16 mouse cellular contexts compared by ENCODE assay signal in the genomic region with DNA sequence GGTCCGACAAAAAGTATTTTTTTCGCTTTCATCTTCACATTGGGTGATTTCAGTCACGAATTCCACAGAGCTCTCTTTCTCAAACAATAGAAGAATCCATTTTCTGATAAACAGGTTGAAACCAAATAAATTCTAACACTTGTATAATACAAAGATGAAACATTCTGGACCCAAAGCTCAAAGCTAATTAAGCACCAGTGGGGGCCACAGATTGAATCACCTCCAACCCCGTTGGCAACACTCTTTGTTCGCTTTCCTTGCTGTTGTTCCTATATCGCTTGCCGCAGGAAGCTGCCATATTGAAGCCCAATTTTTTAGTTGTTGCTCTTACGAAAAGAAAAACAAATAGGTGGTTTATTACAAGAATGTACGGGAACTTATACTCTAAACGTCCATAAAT.
"Had no signal": no experiment of that assay in that cellular context is flagged by ENCODE, and none has a peak within 500 bp of the region (broad histone marks: within the 10 kb centered on the region; RNA-seq: fewer than 3 reads in every experiment).

No protein-coding gene starts in this region.

- H3K4me2 ChIP-seq: neural tube, embryonic 13.5 days; neural tube, embryonic 15.5 days; stomach, embryonic 15.5 days had no signal

- H3K4me1 ChIP-seq: neural tube, embryonic 13.5 days; neural tube, embryonic 15.5 days; stomach, embryonic 15.5 days had no signal

- DNase-seq: retina, postnatal 1 day; right cerebral cortex, adult 18-20 months; right cerebral cortex, postnatal 14 days; right cerebral cortex, postnatal 25 days; right cerebral cortex, postnatal 4 days; spleen, adult 18-20 months; thymus, adult 18-20 months; thymus, adult 2 months; thymus, postnatal 14 days; thymus, postnatal 25 days; thymus, postnatal 36 days; thymus, postnatal 4 days had no signal

- H3K9ac ChIP-seq: neural tube, embryonic 13.5 days; neural tube, embryonic 15.5 days; stomach, embryonic 15.5 days had no signal

- H3K9me3 ChIP-seq: neural tube, embryonic 13.5 days; neural tube, embryonic 15.5 days; stomach, embryonic 15.5 days had no signal

- H3K4me3 ChIP-seq: neural tube, embryonic 13.5 days; neural tube, embryonic 15.5 days; stomach, embryonic 15.5 days had no signal

- H3K27ac ChIP-seq: neural tube, embryonic 13.5 days; neural tube, embryonic 15.5 days; stomach, embryonic 15.5 days; stomach, postnatal 0 days had no signal

- H3K36me3 ChIP-seq: neural tube, embryonic 13.5 days; neural tube, embryonic 15.5 days; stomach, embryonic 15.5 days had no signal

- H3K27me3 ChIP-seq: neural tube, embryonic 13.5 days; neural tube, embryonic 15.5 days; stomach, embryonic 15.5 days had no signal
